Comparison of ENCODE assay signal across 8 mouse cellular contexts in genomic region chr5:43234321-43235185, GRCm38 (mm10). TPM values are rescaled to one million over a fixed set of nuclear protein-coding genes. Genes with fewer than 3 reads are reported as not detected.
DNase-seq lines count a peak whose midpoint lies in the region; ATAC-seq and TF ChIP-seq lines count a peak whose summit lies in the region.

No protein-coding gene starts in this region.

- DNase-seq in embryo, embryonic 10 days (ENCODE audit: low spot score), result peak; percentile 33
- peak; percentile 42 to 55 for DNase-seq in heart, adult 18-20 months
- peak; percentile 19 to 33 for DNase-seq in kidney, adult 8-10 months
- DNase-seq in liver, adult 2 months (ENCODE audit: extremely low read depth, low read depth, low spot score), result no peak
- peak; percentile 69 for DNase-seq in neural tube, embryonic 10.5 days (ENCODE audit: extremely low spot score, low spot score)

- no peak for ATAC-seq in megakaryocyte, adult 5-6 weeks (ENCODE audit: poor library complexity, severe bottlenecking)
- ATAC-seq in stomach, embryonic 15.5 days (ENCODE audit: insufficient read depth, low FRiP score, low read depth), result no peak

- peaks cover 27% of the 10 kb centered on the region for H3K4me1 ChIP-seq in megakaryocyte, embryonic 14.5 days
- peaks cover 8% of the 10 kb centered on the region; the same call in 1 of the 2 replicates for H3K4me1 ChIP-seq in liver, adult 2 months (ENCODE audit: control insufficient read depth, insufficient read depth, low read length)
- H3K4me1 ChIP-seq in stomach, embryonic 15.5 days, result no peaks in the 10 kb centered on the region

- peak overlapping the region; percentile 93 for H3K4me3 ChIP-seq in megakaryocyte, embryonic 14.5 days (replicated peaks)
- peak overlapping the region; percentile 84 for H3K4me3 ChIP-seq in liver, adult 2 months (ENCODE audit: insufficient read depth, low read depth, low read length)
- H3K4me3 ChIP-seq in stomach, embryonic 15.5 days (replicated peaks), result peak overlapping the region; percentile 88

- no peak for TF ChIP-seq POLR2A in liver, adult 2 months (IDR thresholded peaks at IDR 0.05; ENCODE audit: extremely low read depth, insufficient read depth, low read length)

- 1% methylated on average over 96 of the region's 113 CpGs for WGBS in liver, adult 2 months
- WGBS in stomach, embryonic 15.5 days, result under 1% methylated on average over 67 of the region's 113 CpGs

- peaks cover 23% of the 10 kb centered on the region for H3K79me2 ChIP-seq in liver, adult 2 months (ENCODE audit: control insufficient read depth, insufficient read depth, low read length)

- no peak for TF ChIP-seq CTCF in liver, adult 2 months (IDR thresholded peaks at IDR 0.05; ENCODE audit: low read depth, low read length)

- peak overlapping the region; percentile 99 for H3K9ac ChIP-seq in liver, adult 2 months (ENCODE audit: low read depth, low read length)
- peak overlapping the region; percentile 92 for H3K9ac ChIP-seq in stomach, embryonic 15.5 days

- H3K27me3 ChIP-seq in megakaryocyte, embryonic 14.5 days (replicated peaks), result no peaks in the 10 kb centered on the region
- H3K27me3 ChIP-seq in liver, adult 2 months (ENCODE audit: control insufficient read depth, insufficient read depth, low read length), result no peaks in the 10 kb centered on the region
- H3K27me3 ChIP-seq in stomach, embryonic 15.5 days (replicated peaks), result no peaks in the 10 kb centered on the region

- H3K9me3 ChIP-seq in megakaryocyte, embryonic 14.5 days, result no peaks in the 10 kb centered on the region
- H3K9me3 ChIP-seq in stomach, embryonic 15.5 days, result no peaks in the 10 kb centered on the region

- peak overlapping the region; percentile 92 for H3K4me2 ChIP-seq in stomach, embryonic 15.5 days

- peaks cover 31% of the 10 kb centered on the region for H3K36me3 ChIP-seq in megakaryocyte, embryonic 14.5 days (replicated peaks; ENCODE audit: low read length)
- H3K36me3 ChIP-seq in liver, adult 2 months (ENCODE audit: control insufficient read depth, insufficient read depth, low read length), result peaks cover 10% of the 10 kb centered on the region
- H3K36me3 ChIP-seq in stomach, embryonic 15.5 days, result no peaks in the 10 kb centered on the region

- H3K27ac ChIP-seq in liver, adult 2 months (replicated peaks; ENCODE audit: insufficient read depth, low read depth, low read length), result peak overlapping the region; percentile 97
- peak overlapping the region; percentile 99 for H3K27ac ChIP-seq in stomach, embryonic 15.5 days

RNA-seq across cellular contexts. Expression of gene Cpeb2, which starts 1.6 kb away (rescaled TPM):
- polyA plus RNA-seq in megakaryocyte, embryonic 14.5 days (2012; ENCODE audit: insufficient read depth, low replicate concordance), result 19.3 and 101 TPM in 2 replicates
- 18.0 and 20.5 TPM in 2 replicates for total RNA-seq in megakaryocyte, adult 5-6 weeks (2015)
- 6.4 and 9.6 TPM in 2 replicates for total RNA-seq in megakaryocyte, adult 5-6 weeks (2017)
- total RNA-seq in heart, adult 18-20 months (2021), result 10 to 100 TPM; 20.6 to 24.8 TPM
- 23.5 and 30.3 TPM in 2 replicates for total RNA-seq in liver, adult 2 months (2014; rRNA removed)
- 4.4 and 6.3 TPM in 2 replicates for polyA plus RNA-seq in liver, adult 2 months (2012; rRNA removed)
- polyA plus RNA-seq in stomach, embryonic 15.5 days (2015; fragmentation: Nextera tagmentation; extraction: Ambion mirVana), result 2.7 and 3.0 TPM in 2 replicates
